Mouse (Mus musculus) neural tube, embryonic 13.5 days (tissue): ENCODE data around the gene Cfl1. TPM values are rescaled to one million over a fixed set of nuclear protein-coding genes. Genes with fewer than 3 reads are reported as not detected.

ENCODE experiments used
- ATAC-seq: fragments of 200-750 bp; cut with Nextera tagmentation; 2 replicates; pipeline ENCODE4 v1.8.0; 2017; ENCODE audit warnings: low read depth, mild to moderate bottlenecking, moderate TSS enrichment, moderate library complexity
- H3K27ac ChIP-seq: fragments of 300-500 bp; sonication (generic); replicated peaks from 2 replicates; pipeline ENCODE4 v1.5.1; 2015; ENCODE audit warnings: moderate library complexity, mild to moderate bottlenecking, inconsistent platforms
- H3K27me3 ChIP-seq: fragments of 300-500 bp; sonication (generic); 2 replicates; pipeline ENCODE4 v1.6.1; 2015; ENCODE audit warnings: mild to moderate bottlenecking, inconsistent platforms
- H3K36me3 ChIP-seq: fragments of 300-500 bp; sonication (generic); 2 replicates; pipeline ENCODE4 v1.6.1; 2015; ENCODE audit warnings: mild to moderate bottlenecking, inconsistent platforms
- H3K4me1 ChIP-seq: fragments of 300-500 bp; sonication (generic); replicated peaks from 2 replicates; pipeline ENCODE4 v1.6.1; 2015; ENCODE audit warnings: inconsistent platforms
- H3K4me2 ChIP-seq: fragments of 300-500 bp; sonication (generic); 2 replicates; pipeline ENCODE4 v1.6.1; 2015; ENCODE audit warnings: inconsistent platforms, mild to moderate bottlenecking, moderate library complexity
- H3K4me3 ChIP-seq: fragments of 300-500 bp; sonication (generic); 2 replicates; pipeline ENCODE4 v1.5.1; 2015; ENCODE audit warnings: mild to moderate bottlenecking, inconsistent platforms
- H3K9ac ChIP-seq: fragments of 300-500 bp; sonication (generic); 2 replicates; pipeline ENCODE4 v1.6.1; 2015; ENCODE audit warnings: moderate library complexity, mild to moderate bottlenecking, inconsistent platforms
- H3K9me3 ChIP-seq: fragments of 300-500 bp; sonication (generic); 2 replicates; pipeline ENCODE4 v1.6.1; 2016; ENCODE audit warnings: inconsistent platforms
- WGBS: fragments of 180-500 bp; shearing (Covaris S2); methylation state at CpG from one replicate; pipeline ENCODE4 v1.1.7; 2015; 5-methylcytosine and 5-hydroxymethylcytosine counted together
- polyA plus RNA-seq: library from polyadenylated mRNA; unstranded; fragments of >200 nt; fragmentation: Nextera tagmentation; extraction: Ambion mirVana; gene quantifications from 2 replicates; pipeline ENCODE4 v1.2.1, GENCODE M21; 2015

Cfl1 gene
- polyA plus RNA-seq, 1 experiment from 2014 or later, result 3,643 TPM

- no peak overlapping the region for H3K4me2 ChIP-seq
- H3K9ac ChIP-seq, result no peak overlapping the region
- H3K27me3 ChIP-seq, result no peaks in the 10 kb centered on the region
- no peak for ATAC-seq
- H3K4me1 ChIP-seq, result peaks cover 21% of the 10 kb centered on the region
- H3K27ac ChIP-seq, result no peak overlapping the region
- 82% methylated on average over 12 of the region's 12 CpGs for WGBS
- no peaks in the 10 kb centered on the region for H3K9me3 ChIP-seq
- no peak overlapping the region for H3K4me3 ChIP-seq
- H3K36me3 ChIP-seq, result peaks cover 65% of the 10 kb centered on the region
Observed at GRCm38 (mm10) chr19:5495353-5496051, 5.2 kb downstream of the Cfl1 start.

GRCm38 (mm10) chr19:5496052-5496370 lies 5.8 kb downstream of the Cfl1 start:
- 86% methylated on average over 16 of the region's 16 CpGs for WGBS
- ATAC-seq, result no peak

DNA sequence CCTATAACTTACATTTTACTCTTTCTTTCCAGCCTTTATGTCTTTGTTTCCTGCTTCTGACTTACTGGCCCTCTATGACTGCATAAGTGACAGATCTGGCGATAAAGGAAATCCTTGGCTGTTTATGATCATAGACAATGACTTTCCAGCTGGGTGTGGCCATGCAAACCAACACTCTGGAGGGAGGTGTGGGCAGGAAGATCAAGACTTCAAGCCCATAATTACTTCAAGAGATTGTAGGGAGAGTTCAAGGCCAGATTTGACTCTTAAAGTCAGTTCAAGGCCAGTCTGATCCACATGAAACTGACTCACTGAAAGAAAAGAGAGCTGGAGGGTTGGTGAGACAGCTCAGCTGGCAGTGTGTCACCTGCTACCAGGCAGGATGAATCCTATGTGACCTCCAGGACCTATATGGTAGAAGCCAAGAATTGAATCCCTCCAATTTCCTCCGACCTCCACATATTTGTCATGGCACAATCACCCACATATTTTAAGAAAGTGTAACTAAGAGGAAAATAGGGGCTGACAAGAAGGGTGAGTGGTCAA lies 10.1 kb downstream of the Cfl1 start:
- no peak overlapping the region for H3K27ac ChIP-seq
- ATAC-seq, result no peak
- 89% methylated on average over 2 of the region's 2 CpGs for WGBS
- H3K9me3 ChIP-seq, result no peaks in the 10 kb centered on the region
- H3K4me1 ChIP-seq, result no peaks in the 10 kb centered on the region
- H3K4me3 ChIP-seq, result no peak overlapping the region
- peaks cover 45% of the 10 kb centered on the region for H3K36me3 ChIP-seq
- H3K4me2 ChIP-seq, result no peak overlapping the region
- H3K9ac ChIP-seq, result no peak overlapping the region
- no peaks in the 10 kb centered on the region for H3K27me3 ChIP-seq

More at GRCm38 (mm10) chr19:5496052-5496370, 5.8 kb downstream of the Cfl1 start:
- Histone ChIP-seq H3K4me3 (no peak overlapping the region), H3K27me3 (no peaks in the 10 kb centered on the region), H3K9me3 (no peaks in the 10 kb centered on the region), H3K36me3 (peaks cover 65% of the 10 kb centered on the region), H3K9ac (no peak overlapping the region), H3K4me1 (peaks cover 21% of the 10 kb centered on the region), H3K4me2 (no peak overlapping the region), H3K27ac (no peak overlapping the region)

- Histone ChIP-seq H3K4me1 (peaks cover 8% of the 10 kb centered on the region), H3K27me3 (no peaks in the 10 kb centered on the region), H3K4me2 (no peak within 1 kb of the TSS), H3K9me3 (no peaks in the 10 kb centered on the region), H3K36me3 (peaks cover 13% of the 10 kb centered on the region), H3K9ac (no peak within 1 kb of the TSS), H3K4me3 (no peak within 1 kb of the TSS), H3K27ac (no peak within 1 kb of the TSS)
- ATAC-seq, result no peak
- WGBS, result 59% methylated on average over 17 of the region's 17 CpGs
Observed at GRCm38 (mm10) chr19:5503687-5504086, 13.4 kb downstream of the Cfl1 start, which contains the start of gene 1700020D05Rik. 1700020D05Rik (minus strand) TSS chr19:5503787.

DNA sequence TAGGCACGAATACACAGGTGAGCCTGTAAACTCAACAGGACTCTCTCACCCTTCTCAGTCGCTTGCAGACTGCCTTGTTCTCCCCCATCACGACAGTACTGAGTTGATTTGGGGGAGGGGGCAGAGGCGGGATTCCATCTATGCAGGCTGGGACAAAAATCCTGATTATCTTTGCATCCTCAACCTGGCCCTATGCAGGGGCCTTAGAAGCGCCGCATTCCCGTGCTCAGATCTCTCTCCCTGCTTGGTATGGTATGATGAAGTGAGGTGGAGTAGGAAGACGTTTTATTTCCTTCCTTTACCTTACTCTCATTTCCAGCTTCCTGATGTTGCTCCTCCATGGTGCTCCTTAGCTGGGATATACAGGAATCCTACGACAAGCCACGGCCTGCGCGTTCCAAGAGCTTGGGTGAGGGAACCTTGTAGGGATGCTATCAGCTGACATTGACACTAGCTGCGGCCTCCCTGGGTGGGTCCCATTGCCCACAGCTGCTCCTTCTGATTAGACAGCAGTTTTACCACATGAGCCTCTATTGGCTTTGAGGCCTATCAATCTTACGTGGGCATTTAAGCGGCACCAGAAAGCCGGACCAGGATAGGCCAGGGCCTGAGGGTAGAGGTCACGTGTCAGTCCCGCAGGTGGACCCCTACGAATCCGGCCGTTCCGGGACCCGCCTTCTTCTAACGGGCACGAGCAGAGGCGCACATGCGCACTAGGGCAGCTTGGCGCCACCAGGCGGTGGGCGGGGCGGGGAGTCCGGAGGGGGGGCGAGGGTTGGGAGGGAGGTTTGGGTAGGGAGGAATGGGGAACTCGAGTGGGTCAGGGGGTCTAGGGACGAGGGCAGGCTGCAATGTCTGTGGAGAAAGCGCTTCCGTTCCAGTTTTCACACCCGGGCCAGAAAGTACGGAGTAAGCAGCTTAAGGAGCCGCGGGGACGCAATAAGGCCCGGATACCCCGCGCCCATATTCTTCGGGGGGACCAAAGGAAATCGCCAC lies 20.1 kb downstream of the Cfl1 start, which contains the start of gene Snx32:
Snx32 (minus strand) TSS at position 508 of the 996 bp plus-strand sequence.
- peaks cover 37% of the 10 kb centered on the region for H3K4me1 ChIP-seq
- no peaks in the 10 kb centered on the region for H3K9me3 ChIP-seq
- H3K9ac ChIP-seq, result peak within 1 kb of the TSS; percentile 83
- no peaks in the 10 kb centered on the region for H3K36me3 ChIP-seq
- WGBS, result 3% methylated on average over 46 of the region's 47 CpGs
- H3K4me2 ChIP-seq, result peak within 1 kb of the TSS; percentile 82
- no peaks in the 10 kb centered on the region for H3K27me3 ChIP-seq
- H3K4me3 ChIP-seq, result peak within 1 kb of the TSS; percentile 55
- ATAC-seq, result peak; percentile 99
- H3K27ac ChIP-seq, result peak within 1 kb of the TSS; percentile 86

DNA sequence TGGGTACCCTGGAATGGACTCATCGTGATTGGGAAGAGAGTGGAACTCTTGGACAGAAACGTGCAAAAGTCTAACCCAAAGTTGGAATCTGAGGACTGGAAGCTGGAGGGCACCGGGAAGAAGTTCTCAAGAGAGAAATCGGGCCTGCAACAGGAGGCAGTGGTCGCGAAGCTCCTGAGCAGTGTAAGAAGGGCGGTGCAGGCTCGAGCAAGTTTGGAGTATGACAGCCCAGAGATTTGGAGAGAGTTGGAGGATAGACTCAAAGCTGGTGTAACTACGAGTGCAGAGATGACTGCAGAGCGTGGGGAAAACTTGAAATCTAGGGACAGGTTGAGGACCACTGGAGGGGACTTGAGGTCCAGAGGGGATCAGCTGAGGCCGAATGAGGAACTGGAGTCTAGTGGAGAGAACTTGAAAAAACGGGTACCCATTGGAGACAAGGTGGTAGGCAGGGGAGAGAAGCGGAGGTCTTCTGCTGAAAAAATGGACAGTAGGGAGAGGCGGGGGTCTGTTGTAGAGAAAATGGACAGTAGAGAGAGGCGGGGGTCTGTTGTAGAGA lies 20.9 kb downstream of the Cfl1 start:
- H3K9me3 ChIP-seq, result no peaks in the 10 kb centered on the region
- 51% methylated on average over 15 of the region's 15 CpGs for WGBS
- peak overlapping the region; percentile 67 for H3K9ac ChIP-seq
- no peak overlapping the region; the same call in 1 of the 2 replicates for H3K27ac ChIP-seq
- H3K36me3 ChIP-seq, result no peaks in the 10 kb centered on the region
- H3K4me2 ChIP-seq, result peak overlapping the region; percentile 82
- H3K4me3 ChIP-seq, result peak overlapping the region; percentile 55
- no peak for ATAC-seq
- H3K4me1 ChIP-seq, result peaks cover 34% of the 10 kb centered on the region
- no peaks in the 10 kb centered on the region for H3K27me3 ChIP-seq

DNA sequence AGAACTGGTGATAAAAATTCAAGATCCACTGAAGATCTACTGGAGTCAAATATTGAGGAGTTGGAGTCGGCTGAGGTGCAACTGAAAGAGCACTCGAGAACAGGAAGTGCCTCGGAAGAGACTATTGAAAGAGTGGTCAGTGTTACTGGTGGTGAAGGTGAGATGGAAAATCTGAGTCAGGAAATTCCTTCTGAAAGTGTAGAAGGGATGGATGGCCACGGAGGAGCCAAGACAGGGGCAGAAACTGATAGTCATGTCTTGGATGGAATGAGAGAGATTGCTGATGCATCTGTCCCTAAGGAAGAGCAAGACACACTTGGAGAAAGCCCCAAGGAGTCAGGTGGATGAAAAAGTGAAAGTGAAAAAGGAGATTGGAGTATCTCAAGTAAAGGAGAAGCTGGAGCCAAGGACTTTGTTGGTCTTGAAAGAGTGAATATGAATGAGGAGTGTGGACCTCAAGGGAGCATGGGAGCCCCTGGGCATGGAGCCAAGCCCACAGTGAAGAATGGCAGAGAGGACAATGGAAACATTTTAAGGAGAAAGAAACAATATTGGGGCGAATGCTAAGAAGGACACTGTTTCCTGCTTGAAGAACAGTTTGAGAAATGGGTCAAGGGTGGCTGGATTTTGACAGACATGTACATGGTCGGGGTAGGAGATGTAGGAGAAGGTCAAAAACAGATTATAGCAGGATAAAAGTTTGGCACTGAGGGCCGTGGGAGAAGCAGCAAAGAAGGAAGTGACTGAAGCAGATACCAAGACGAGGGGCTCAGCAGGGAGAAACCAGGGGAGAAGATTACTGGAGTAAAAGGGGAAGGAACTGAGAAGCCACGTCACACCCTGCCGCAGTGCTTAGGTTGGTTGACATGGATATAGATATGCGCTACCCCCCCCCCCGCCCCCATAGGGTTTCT lies 22.1 kb downstream of the Cfl1 start:
- Histone ChIP-seq H3K9ac (no peak overlapping the region), H3K36me3 (no peaks in the 10 kb centered on the region), H3K27me3 (no peaks in the 10 kb centered on the region), H3K4me1 (peaks cover 30% of the 10 kb centered on the region), H3K4me3 (no peak overlapping the region), H3K9me3 (no peaks in the 10 kb centered on the region), H3K4me2 (no peak overlapping the region; the same call in 1 of the 2 replicates), H3K27ac (no peak overlapping the region)
- ATAC-seq, result no peak
- WGBS, result 81% methylated on average over 12 of the region's 12 CpGs

GRCm38 (mm10) chr19:5513005-5513349 lies 22.7 kb downstream of the Cfl1 start:
- no peak overlapping the region for H3K4me2 ChIP-seq
- ATAC-seq, result no peak
- 93% methylated on average over 3 of the region's 3 CpGs for WGBS
- H3K27me3 ChIP-seq, result no peaks in the 10 kb centered on the region
- no peaks in the 10 kb centered on the region for H3K36me3 ChIP-seq
- H3K27ac ChIP-seq, result no peak overlapping the region
- H3K9ac ChIP-seq, result no peak overlapping the region
- H3K9me3 ChIP-seq, result no peaks in the 10 kb centered on the region
- peaks cover 30% of the 10 kb centered on the region for H3K4me1 ChIP-seq
- H3K4me3 ChIP-seq, result no peak overlapping the region

DNA sequence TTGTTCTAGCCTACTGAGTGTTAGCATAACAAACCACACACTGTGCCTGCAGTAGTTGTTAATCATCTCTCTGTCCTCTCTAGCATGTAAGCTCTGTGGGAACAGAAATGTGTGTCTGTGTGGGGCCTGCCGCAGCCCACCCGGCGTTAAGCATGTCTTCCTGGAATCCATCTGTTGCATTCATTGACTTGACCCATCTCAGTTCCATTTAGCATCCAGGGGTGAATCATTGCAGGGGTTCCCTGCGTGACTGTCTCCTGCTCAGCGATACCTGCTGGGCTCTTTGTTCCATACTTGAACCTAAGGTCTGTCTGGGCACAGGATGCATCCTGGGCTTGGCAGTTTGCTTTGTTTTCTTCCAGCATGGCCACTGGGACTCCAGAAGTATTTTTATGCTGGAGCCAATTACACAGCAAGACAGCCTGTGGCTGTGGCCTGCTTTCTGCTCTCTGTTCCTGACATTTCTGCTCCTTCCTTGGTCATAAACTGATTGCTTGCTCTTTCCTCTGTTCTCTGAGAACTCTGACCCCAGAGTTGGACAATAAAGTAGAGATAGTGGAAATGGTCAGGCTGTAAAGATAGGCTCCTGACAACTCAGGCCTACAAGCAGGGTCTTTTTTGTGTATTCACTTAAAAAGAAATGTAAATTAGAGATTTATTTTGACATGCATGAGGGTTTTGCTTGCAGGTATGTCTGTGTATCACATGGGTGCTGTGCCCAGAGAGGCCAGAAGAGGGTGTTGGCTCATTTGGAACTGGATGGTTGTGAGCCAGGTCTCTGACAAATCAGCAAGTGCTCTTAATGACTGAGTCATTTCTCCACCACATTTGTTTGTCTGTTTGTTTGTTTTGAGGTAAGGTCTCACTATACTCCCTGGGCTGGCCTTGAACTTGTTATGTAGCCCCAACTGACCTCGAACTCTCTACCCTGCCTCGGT lies 25.9 kb downstream of the Cfl1 start:
- H3K9ac ChIP-seq, result no peak overlapping the region
- H3K4me2 ChIP-seq, result no peak overlapping the region
- H3K36me3 ChIP-seq, result no peaks in the 10 kb centered on the region
- no peak overlapping the region for H3K4me3 ChIP-seq
- no peaks in the 10 kb centered on the region for H3K9me3 ChIP-seq
- H3K4me1 ChIP-seq, result peaks cover 12% of the 10 kb centered on the region
- H3K27ac ChIP-seq, result no peak overlapping the region
- H3K27me3 ChIP-seq, result no peaks in the 10 kb centered on the region
- WGBS, result 74% methylated on average over 7 of the region's 7 CpGs
- no peak for ATAC-seq

DNA sequence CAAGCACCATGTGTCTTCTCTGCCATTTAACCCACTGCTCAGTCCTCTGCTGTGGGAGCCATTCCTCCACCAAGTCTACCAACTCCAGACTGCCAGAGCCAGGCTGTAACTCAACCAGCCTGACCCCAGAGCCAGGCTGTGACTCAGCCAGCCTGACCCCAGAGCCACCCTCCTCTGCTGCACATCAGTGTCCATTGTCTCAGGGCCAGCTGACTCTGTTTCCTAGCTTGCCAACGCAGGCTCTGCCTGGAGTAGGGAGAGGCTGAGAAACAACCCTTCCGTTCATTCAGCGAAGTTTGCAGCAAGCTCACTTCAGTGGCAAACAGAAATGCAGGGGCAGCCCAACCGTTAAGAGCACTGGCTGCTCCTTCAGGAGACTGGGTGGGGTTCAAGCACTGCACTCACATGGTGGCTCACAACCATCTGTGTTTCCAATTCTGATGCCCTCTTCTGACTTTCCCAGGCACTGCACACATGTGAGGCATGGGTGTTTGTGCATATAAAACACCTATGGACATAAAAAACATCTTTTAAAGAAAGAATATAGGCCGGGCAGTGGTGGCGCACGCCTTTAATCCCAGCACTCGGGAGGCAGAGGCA lies 26.8 kb downstream of the Cfl1 start:
- Histone ChIP-seq H3K27ac (no peak overlapping the region), H3K4me3 (no peak overlapping the region), H3K9ac (no peak overlapping the region), H3K4me2 (no peak overlapping the region), H3K27me3 (no peaks in the 10 kb centered on the region), H3K36me3 (no peaks in the 10 kb centered on the region), H3K4me1 (peaks cover 5% of the 10 kb centered on the region), H3K9me3 (no peaks in the 10 kb centered on the region)
- WGBS, result 74% methylated on average over 8 of the region's 8 CpGs
- ATAC-seq, result no peak; the same call in 1 of the 2 replicates
